Mouse (Mus musculus) C2C12 (cell line): Measurements from ENCODE around the gene Mrpl12.

ENCODE experiments used
- CTCF ChIP-seq: IDR thresholded peaks from one replicate; pipeline ENCODE4 v1.5.1; 2011; ENCODE audit not compliant: control insufficient read depth, insufficient read depth, insufficient read length
- MAX ChIP-seq: IDR thresholded peaks from one replicate; pipeline ENCODE4 v1.6.1; 2011; ENCODE audit warnings: mild to moderate bottlenecking, control low read depth
- MYOG ChIP-seq: IDR thresholded peaks from one replicate; pipeline ENCODE4 v1.6.1; 2011; ENCODE audit not compliant: control insufficient read depth, insufficient read length; ENCODE audit errors: extremely low read depth

DNA sequence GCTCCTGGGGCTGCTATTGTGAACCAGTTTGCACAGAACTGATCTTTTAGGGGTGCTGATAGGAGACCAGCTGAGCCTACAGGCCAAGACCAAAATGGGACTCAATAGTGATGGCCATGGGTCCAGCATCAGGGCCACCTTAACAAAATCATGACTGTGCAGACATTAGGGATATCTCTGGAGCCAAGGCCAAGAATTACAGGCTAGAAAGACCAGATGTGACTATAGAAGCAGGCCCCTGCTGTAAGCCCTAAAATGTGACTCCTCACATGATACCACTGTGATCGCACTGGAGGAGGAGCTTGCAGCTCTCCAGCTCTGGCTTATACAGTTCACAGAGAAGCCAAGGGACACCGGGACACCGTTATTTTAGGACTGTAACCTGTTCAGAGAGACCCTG lies 42.1 kb upstream of the Mrpl12 start, which contains the start of gene Tspan10:
- no peak for TF ChIP-seq CTCF
- TF ChIP-seq MYOG: no peak
- TF ChIP-seq MAX: no peak
